Mouse (Mus musculus): ENCODE measurements around the gene Tspan14.

DNA sequence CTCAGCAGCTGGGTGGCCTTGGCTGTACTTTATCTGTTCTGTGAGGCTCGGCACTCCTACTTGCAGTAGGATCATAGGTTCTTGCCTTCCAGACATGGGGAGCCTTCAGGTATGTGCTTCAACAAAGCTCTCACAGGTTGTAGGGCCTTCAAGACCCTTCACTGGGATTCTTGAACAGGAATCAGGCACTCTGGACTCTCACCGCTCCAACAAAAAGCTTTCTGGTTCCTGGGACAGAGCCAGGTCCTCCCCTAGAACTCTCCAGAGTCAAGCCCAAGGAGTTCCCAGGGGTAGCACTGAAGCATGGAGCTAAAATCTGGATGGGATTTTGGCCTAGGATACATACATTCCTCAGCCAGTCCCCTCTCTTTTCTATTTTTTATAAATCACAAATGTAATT lies 77.4 kb downstream of the Tspan14 start:
- TF ChIP-seq CTCF (IDR thresholded peaks at IDR 0.05; ENCODE audit: low read depth, low read length): no peak
- TF ChIP-seq POLR2A (IDR thresholded peaks at IDR 0.05; ENCODE audit: extremely low read depth, insufficient read depth, low read length): no peak
